In genomic region chrX:20061764-20062480, GRCm38 (mm10) we compare ENCODE assay signal across 15 mouse cellular contexts. TPM values are rescaled to one million over a fixed set of nuclear protein-coding genes. Genes with fewer than 3 reads are reported as not detected.
DNase-seq lines count a peak whose midpoint lies in the region; ATAC-seq and TF ChIP-seq lines count a peak whose summit lies in the region.
"Had no signal": no experiment of that assay in that cellular context is flagged by ENCODE, and none has a peak within 500 bp of the region (broad histone marks: within the 10 kb centered on the region; RNA-seq: fewer than 3 reads in every experiment).

No protein-coding gene starts in this region.

- no peaks in the 10 kb centered on the region for H3K36me3 ChIP-seq in hindbrain, postnatal 0 days (ENCODE audit: insufficient read depth, low read length)
- H3K36me3 ChIP-seq in hindbrain, embryonic 14.5 days (replicated peaks; ENCODE audit: control insufficient read depth, insufficient read depth) = no peaks in the 10 kb centered on the region
- no peaks in the 10 kb centered on the region for H3K36me3 ChIP-seq in midbrain, postnatal 0 days (ENCODE audit: insufficient read depth, low read length)
- H3K36me3 ChIP-seq in midbrain, embryonic 15.5 days (replicated peaks) = no peaks in the 10 kb centered on the region
- H3K36me3 ChIP-seq in forebrain, embryonic 13.5 days (ENCODE audit: poor library complexity, severe bottlenecking) = no peaks in the 10 kb centered on the region
- H3K36me3 ChIP-seq: G1E; limb, embryonic 13.5 days; neural tube, embryonic 13.5 days had no signal

- ATAC-seq in cerebellum, adult (ENCODE audit: insufficient number of reproducible peaks, low FRiP score, low TSS enrichment) = peak; percentile 72; the same call in 1 of the 2 replicates
- peak; percentile 48 for ATAC-seq in hindbrain, postnatal 0 days
- ATAC-seq in hindbrain, embryonic 14.5 days (ENCODE audit: low FRiP score) = no peak
- no peak for ATAC-seq in midbrain, postnatal 0 days (ENCODE audit: low FRiP score)
- ATAC-seq in midbrain, embryonic 15.5 days (replicated peaks) = no peak
- no peak for ATAC-seq in forebrain, embryonic 13.5 days
- ATAC-seq: forebrain, postnatal 0 days had no signal

- H3K27me3 ChIP-seq in hindbrain, postnatal 0 days (ENCODE audit: insufficient read depth, low read length) = no peaks in the 10 kb centered on the region
- H3K27me3 ChIP-seq in hindbrain, embryonic 14.5 days (ENCODE audit: control insufficient read depth, insufficient read depth, low read length) = no peaks in the 10 kb centered on the region
- no peaks in the 10 kb centered on the region for H3K27me3 ChIP-seq in midbrain, postnatal 0 days (ENCODE audit: insufficient read depth, low read length)
- H3K27me3 ChIP-seq in midbrain, embryonic 15.5 days (replicated peaks) = no peaks in the 10 kb centered on the region
- peaks cover 8% of the 10 kb centered on the region; the same call in 1 of the 2 replicates for H3K27me3 ChIP-seq in forebrain, embryonic 13.5 days

- no peak for DNase-seq in cerebellum, postnatal 4 days (ENCODE audit: low spot score in 2 of 2)
- peak; percentile 23 for DNase-seq in hindbrain, postnatal 0 days (ENCODE audit: low spot score)
- DNase-seq in hindbrain, embryonic 14.5 days (ENCODE audit: low spot score) = no peak
- DNase-seq in midbrain, postnatal 0 days (ENCODE audit: low spot score) = peak; percentile 8
- DNase-seq in thymus, postnatal 25 days = no peak
- DNase-seq: forebrain, postnatal 0 days; layer of hippocampus, adult 9-11 months; thymus, adult 18-20 months had no signal

- 0 out of 2 replicates have a peak overlapping the region, but pooled peaks have one; percentile 3 for H3K4me3 ChIP-seq in hindbrain, postnatal 0 days (ENCODE audit: low read length)
- H3K4me3 ChIP-seq in hindbrain, embryonic 14.5 days (replicated peaks; ENCODE audit: low read length) = no peak overlapping the region
- H3K4me3 ChIP-seq in midbrain, postnatal 0 days (ENCODE audit: low read depth, low read length) = no peak overlapping the region
- no peak overlapping the region for H3K4me3 ChIP-seq in midbrain, embryonic 15.5 days
- H3K4me3 ChIP-seq in forebrain, embryonic 13.5 days = no peak overlapping the region

- TF ChIP-seq CTCF in hindbrain, postnatal 0 days (IDR thresholded peaks at IDR 0.05; ENCODE audit: low read depth) = no peak
- TF ChIP-seq CTCF in midbrain, postnatal 0 days (IDR thresholded peaks at IDR 0.05) = no peak

- peak overlapping the region; percentile 60; the same call in 1 of the 2 replicates for H3K4me2 ChIP-seq in hindbrain, postnatal 0 days (ENCODE audit: low read depth, low read length)
- H3K4me2 ChIP-seq in hindbrain, embryonic 14.5 days (replicated peaks) = no peak overlapping the region
- H3K4me2 ChIP-seq in midbrain, postnatal 0 days (ENCODE audit: low read depth, low read length, poor library complexity, severe bottlenecking) = peak overlapping the region; percentile 68; the same call in 1 of the 2 replicates
- no peak overlapping the region for H3K4me2 ChIP-seq in midbrain, embryonic 15.5 days
- H3K4me2 ChIP-seq in forebrain, embryonic 13.5 days = no peak overlapping the region
- H3K4me2 ChIP-seq: midbrain, embryonic 11.5 days had no signal

- 55% methylated on average over 3 of the region's 3 CpGs for WGBS in hindbrain, postnatal 0 days
- WGBS in hindbrain, embryonic 14.5 days = 53% methylated on average over 3 of the region's 3 CpGs
- 59% methylated on average over 3 of the region's 3 CpGs for WGBS in midbrain, postnatal 0 days
- WGBS in midbrain, embryonic 15.5 days = 58% methylated on average over 3 of the region's 3 CpGs
- 63% methylated on average over 3 of the region's 3 CpGs for WGBS in forebrain, embryonic 13.5 days

- H3K9ac ChIP-seq in hindbrain, postnatal 0 days (replicated peaks; ENCODE audit: low read length) = no peak overlapping the region
- no peak overlapping the region for H3K9ac ChIP-seq in hindbrain, embryonic 14.5 days
- H3K9ac ChIP-seq in midbrain, postnatal 0 days (replicated peaks; ENCODE audit: low read length, poor library complexity, severe bottlenecking) = no peak overlapping the region
- no peak overlapping the region for H3K9ac ChIP-seq in midbrain, embryonic 15.5 days
- no peak overlapping the region for H3K9ac ChIP-seq in forebrain, embryonic 13.5 days
- H3K9ac ChIP-seq: limb, embryonic 13.5 days; neural tube, embryonic 13.5 days had no signal

- H3K4me1 ChIP-seq in hindbrain, postnatal 0 days (ENCODE audit: insufficient read depth, low read length) = no peaks in the 10 kb centered on the region
- no peaks in the 10 kb centered on the region for H3K4me1 ChIP-seq in hindbrain, embryonic 14.5 days (replicated peaks; ENCODE audit: control insufficient read depth, insufficient read depth, low read length)
- no peaks in the 10 kb centered on the region for H3K4me1 ChIP-seq in midbrain, postnatal 0 days (ENCODE audit: insufficient read depth, low read length)
- peaks cover 5% of the 10 kb centered on the region; the same call in 1 of the 2 replicates for H3K4me1 ChIP-seq in midbrain, embryonic 15.5 days
- no peaks in the 10 kb centered on the region for H3K4me1 ChIP-seq in forebrain, embryonic 13.5 days
- H3K4me1 ChIP-seq: limb, embryonic 13.5 days; neural tube, embryonic 13.5 days had no signal

- H3K9me3 ChIP-seq in hindbrain, postnatal 0 days (ENCODE audit: low read length) = no peaks in the 10 kb centered on the region; the same call in 1 of the 2 replicates
- H3K9me3 ChIP-seq in hindbrain, embryonic 14.5 days (ENCODE audit: control insufficient read depth, low read length) = no peaks in the 10 kb centered on the region
- H3K9me3 ChIP-seq in midbrain, postnatal 0 days (ENCODE audit: low read length) = no peaks in the 10 kb centered on the region
- no peaks in the 10 kb centered on the region for H3K9me3 ChIP-seq in midbrain, embryonic 15.5 days
- H3K9me3 ChIP-seq in forebrain, embryonic 13.5 days (replicated peaks) = no peaks in the 10 kb centered on the region; the same call in 1 of the 2 replicates
- H3K9me3 ChIP-seq: limb, embryonic 13.5 days; neural tube, embryonic 13.5 days had no signal

- H3K27ac ChIP-seq in hindbrain, postnatal 0 days = no peak overlapping the region
- H3K27ac ChIP-seq in hindbrain, embryonic 14.5 days = no peak overlapping the region
- no peak overlapping the region for H3K27ac ChIP-seq in midbrain, postnatal 0 days (ENCODE audit: low read depth, low read length)
- H3K27ac ChIP-seq in midbrain, embryonic 15.5 days = no peak overlapping the region
- no peak overlapping the region for H3K27ac ChIP-seq in forebrain, embryonic 13.5 days
- H3K27ac ChIP-seq: limb, embryonic 13.5 days; neural tube, embryonic 13.5 days had no signal

RNA-seq across cellular contexts. Expression of gene Chst7, which starts 2.6 kb away (rescaled TPM):
- 15.0 and 19.9 TPM in 2 replicates for total RNA-seq in hindbrain, postnatal 0 days (2014; rRNA removed)
- polyA plus RNA-seq in hindbrain, postnatal 0 days (2015; fragmentation: Nextera tagmentation; extraction: Ambion mirVana) = 7.1 and 7.7 TPM in 2 replicates
- polyA plus RNA-seq in hindbrain, embryonic 14.5 days (2014; fragmentation: Nextera tagmentation; extraction: Ambion mirVana) = 7.1 and 9.0 TPM in 2 replicates
- 8.4 and 12.6 TPM in 2 replicates for total RNA-seq in midbrain, postnatal 0 days (2014; rRNA removed)
- 6.6 and 6.9 TPM in 2 replicates for polyA plus RNA-seq in midbrain, postnatal 0 days (2015; fragmentation: Nextera tagmentation; extraction: Ambion mirVana)
- polyA plus RNA-seq in midbrain, embryonic 15.5 days (2015; fragmentation: Nextera tagmentation; extraction: Ambion mirVana) = 5.4 and 6.4 TPM in 2 replicates
- polyA plus RNA-seq in forebrain, embryonic 13.5 days (2015; fragmentation: Nextera tagmentation; extraction: Ambion mirVana) = 2.5 and 3.4 TPM in 2 replicates
- total RNA-seq: G1E had no signal
- polyA plus RNA-seq: G1E had no signal

Comparison
In these comparisons a context has a peak if more than half of its experiments do, and no peak if none do; other contexts are left out.
1. ATAC-seq: peak in cerebellum, adult (single experiment) and hindbrain, postnatal 0 days (single experiment); none in hindbrain, embryonic 14.5 days (single experiment), midbrain, postnatal 0 days (single experiment), midbrain, embryonic 15.5 days (single experiment) and forebrain, embryonic 13.5 days (single experiment).
2. DNase-seq: peak in hindbrain, postnatal 0 days (single experiment) and midbrain, postnatal 0 days (single experiment); none in cerebellum, postnatal 4 days (0 of 2), hindbrain, embryonic 14.5 days (single experiment) and thymus, postnatal 25 days (single experiment).
3. H3K4me2 ChIP-seq: peak in hindbrain, postnatal 0 days (single experiment) and midbrain, postnatal 0 days (single experiment); none in hindbrain, embryonic 14.5 days (single experiment), midbrain, embryonic 15.5 days (single experiment) and forebrain, embryonic 13.5 days (single experiment).